12 mouse cellular contexts compared by ENCODE assay signal in the genomic region with DNA sequence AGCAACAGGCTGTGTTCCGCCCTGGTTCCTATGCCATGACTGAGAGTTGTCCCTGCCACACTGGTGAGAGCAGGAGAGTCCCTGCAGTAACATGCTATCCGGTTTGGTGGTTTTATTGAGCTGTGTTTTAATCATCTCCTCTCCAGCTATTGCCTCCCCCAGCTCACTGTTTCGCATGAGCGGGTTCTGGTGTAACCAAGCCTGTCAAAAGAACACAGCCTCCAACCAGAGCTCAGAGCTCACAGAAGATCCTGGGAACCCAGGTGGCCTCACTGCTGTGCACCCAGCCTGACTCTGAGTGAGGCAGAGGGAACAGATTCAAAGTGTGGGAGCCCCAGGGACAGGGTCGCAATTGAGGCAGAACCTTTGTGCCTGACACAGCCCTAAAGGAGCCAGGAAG. TPM values are rescaled to one million over a fixed set of nuclear protein-coding genes. Genes with fewer than 3 reads are reported as not detected.
A peak's percentile ranks its signal among the peaks of the same experiment; 100 is the strongest.
DNase-seq lines count a peak whose midpoint lies in the region; ATAC-seq and TF ChIP-seq lines count a peak whose summit lies in the region.
"Had no signal": no experiment of that assay in that cellular context is flagged by ENCODE, and none has a peak within 500 bp of the region (broad histone marks: within the 10 kb centered on the region; RNA-seq: fewer than 3 reads in every experiment).

No protein-coding gene starts in this region.

- no peak overlapping the region for H3K4me3 ChIP-seq in forebrain, embryonic 15.5 days
- no peak overlapping the region for H3K4me3 ChIP-seq in forebrain, embryonic 16.5 days (replicated peaks; ENCODE audit: low read length)
- no peak overlapping the region for H3K4me3 ChIP-seq in CH12.LX (replicated peaks in 1 of 3; ENCODE audit: low read depth in 2 of 3, low read length in 2 of 3, poor library complexity in 1 of 3)
- H3K4me3 ChIP-seq: liver, embryonic 15.5 days had no signal

- no peak for TF ChIP-seq EP300 in CH12.LX (IDR thresholded peaks at IDR 0.05; ENCODE audit: low read length)

- no peak for TF ChIP-seq POLR2A in CH12.LX (IDR thresholded peaks at IDR 0.05; ENCODE audit: low read depth, low read length)

- TF ChIP-seq RAD21 in CH12.LX (IDR thresholded peaks at IDR 0.05; ENCODE audit: low read depth, low read length), result no peak

- no peak overlapping the region for H3K9ac ChIP-seq in forebrain, embryonic 15.5 days (replicated peaks)
- no peak overlapping the region for H3K9ac ChIP-seq in forebrain, embryonic 16.5 days (replicated peaks; ENCODE audit: low read depth, low read length)
- no peak overlapping the region for H3K9ac ChIP-seq in CH12.LX (ENCODE audit: insufficient read depth, low read depth)
- H3K9ac ChIP-seq: liver, embryonic 15.5 days had no signal

- peak overlapping the region; percentile 67 for H3K27ac ChIP-seq in forebrain, embryonic 15.5 days (replicated peaks)
- no peak overlapping the region for H3K27ac ChIP-seq in forebrain, embryonic 16.5 days (ENCODE audit: low read length)
- H3K27ac ChIP-seq in CH12.LX (ENCODE audit: insufficient read depth, low read depth), result no peak overlapping the region
- H3K27ac ChIP-seq: liver, embryonic 15.5 days; macrophage had no signal

- peaks cover 51% of the 10 kb centered on the region for H3K36me3 ChIP-seq in forebrain, embryonic 15.5 days
- H3K36me3 ChIP-seq in forebrain, embryonic 16.5 days (ENCODE audit: control insufficient read depth, insufficient read depth), result peaks cover 10% of the 10 kb centered on the region
- H3K36me3 ChIP-seq in CH12.LX (replicated peaks in 1 of 2; ENCODE audit: control insufficient read depth in 1 of 2, insufficient read depth in 1 of 2, low read length in 1 of 2), result peaks cover 28 to 93% of the 10 kb centered on the region in 2 experiments

- in situ Hi-C loops in CH12.LX (cut with MboI; ENCODE audit: low pct_ligation_motif_present, low pct_unique_long_range_greater_than_20kb, low sequenced_read_pairs), result no loop called here

- dilution Hi-C loops in CH12.LX (cut with MboI; ENCODE audit: extremely low pct_ligation_motif_present, extremely low pct_unique_long_range_greater_than_20kb, low sequenced_read_pairs), result no loop called here

- H3K4me1 ChIP-seq in forebrain, embryonic 15.5 days, result peaks cover 29% of the 10 kb centered on the region
- peaks cover 25% of the 10 kb centered on the region for H3K4me1 ChIP-seq in forebrain, embryonic 16.5 days (replicated peaks; ENCODE audit: control insufficient read depth, insufficient read depth, low read length)
- peaks cover 3 to 10% of the 10 kb centered on the region in 2 experiments; a peak in 3 of 4 replicates for H3K4me1 ChIP-seq in CH12.LX (ENCODE audit: control insufficient read depth in 1 of 2, insufficient read depth in 2 of 2)

- no peak for TF ChIP-seq CTCF in CH12.LX (conservative IDR thresholded peaks at IDR 0.05 in 1 of 2, IDR thresholded peaks at IDR 0.05 in 1 of 2; ENCODE audit: low read depth in 2 of 2, low read length in 2 of 2)

- H3K9me3 ChIP-seq in forebrain, embryonic 15.5 days, result no peaks in the 10 kb centered on the region
- no peaks in the 10 kb centered on the region for H3K9me3 ChIP-seq in forebrain, embryonic 16.5 days (ENCODE audit: control insufficient read depth, low read length)
- H3K9me3 ChIP-seq in CH12.LX (replicated peaks; ENCODE audit: low read length), result no peaks in the 10 kb centered on the region
- H3K9me3 ChIP-seq: liver, embryonic 15.5 days had no signal

- H3K4me2 ChIP-seq in forebrain, embryonic 15.5 days (replicated peaks), result no peak overlapping the region
- no peak overlapping the region for H3K4me2 ChIP-seq in forebrain, embryonic 16.5 days (ENCODE audit: low read length)
- no peak overlapping the region for H3K4me2 ChIP-seq in CH12.LX (ENCODE audit: insufficient read depth, low read depth, poor library complexity, severe bottlenecking)
- H3K4me2 ChIP-seq: liver, embryonic 15.5 days had no signal

- peak; percentile 10 for DNase-seq in CH12.LX (ENCODE audit: extremely low read depth)
- DNase-seq in kidney, adult 18-20 months, result peak; percentile 22
- peak; percentile 40 to 74 for DNase-seq in kidney, postnatal 36 days
- DNase-seq in thymus, postnatal 36 days, result no peak
- no peak for DNase-seq in heart, postnatal 36 days
- DNase-seq in heart, adult 11 months, result no peak
- DNase-seq: adrenal gland, postnatal 25 days had no signal

- intact Hi-C loops in heart, postnatal 36 days (cut with DNase I), result no loop called here

- H3K27me3 ChIP-seq in forebrain, embryonic 15.5 days, result no peaks in the 10 kb centered on the region
- no peaks in the 10 kb centered on the region for H3K27me3 ChIP-seq in forebrain, embryonic 16.5 days (replicated peaks; ENCODE audit: control insufficient read depth, insufficient read depth, low read length)
- H3K27me3 ChIP-seq in CH12.LX (replicated peaks), result no peaks in the 10 kb centered on the region
- H3K27me3 ChIP-seq: liver, embryonic 15.5 days had no signal

- no peak for ATAC-seq in forebrain, embryonic 15.5 days (replicated peaks)
- ATAC-seq in forebrain, embryonic 16.5 days, result no peak
- ATAC-seq: intestine, embryonic 16.5 days had no signal

- no peaks in the 10 kb centered on the region for H3K79me2 ChIP-seq in CH12.LX (replicated peaks; ENCODE audit: control insufficient read depth, extremely low read depth, insufficient read depth, poor library complexity, severe bottlenecking)

- 81% methylated on average over 5 of the region's 5 CpGs for WGBS in forebrain, embryonic 15.5 days
- 84% methylated on average over 5 of the region's 5 CpGs for WGBS in forebrain, embryonic 16.5 days

TF ChIP-seq in CH12.LX, 34 proteins besides CTCF, POLR2A, EP300 and RAD21:
- TF ChIP-seq HCFC1 (IDR thresholded peaks at IDR 0.05; ENCODE audit: low read depth, low read length), result no peak
- TF ChIP-seq GABPA (IDR thresholded peaks at IDR 0.05; ENCODE audit: insufficient replicate concordance, low read depth, low read length), result no peak
- TF ChIP-seq ZC3H11A (IDR thresholded peaks at IDR 0.05; ENCODE audit: low read depth, low read length), result no peak
- no peak for TF ChIP-seq ZKSCAN1 (IDR thresholded peaks at IDR 0.05; ENCODE audit: borderline replicate concordance, low read depth, low read length)
- TF ChIP-seq PAX5 (IDR thresholded peaks at IDR 0.05; ENCODE audit: low read length), result no peak
- TF ChIP-seq MYC (IDR thresholded peaks at IDR 0.05; ENCODE audit: low read depth, low read length), result no peak
- TF ChIP-seq CHD1 (IDR thresholded peaks at IDR 0.05; ENCODE audit: low read depth, low read length), result no peak
- no peak for TF ChIP-seq BHLHE40 (IDR thresholded peaks at IDR 0.05; ENCODE audit: low read depth, low read length)
- no peak for TF ChIP-seq POLR2AphosphoS2 (IDR thresholded peaks at IDR 0.05; ENCODE audit: low read depth, low read length)
- TF ChIP-seq KAT2A (IDR thresholded peaks at IDR 0.05; ENCODE audit: insufficient replicate concordance, low read length), result no peak
- TF ChIP-seq JUN (IDR thresholded peaks at IDR 0.05; ENCODE audit: insufficient read depth, low read depth, low read length), result no peak
- no peak for TF ChIP-seq UBTF (IDR thresholded peaks at IDR 0.05; ENCODE audit: low read depth, low read length)
- no peak for TF ChIP-seq E2F4 (IDR thresholded peaks at IDR 0.05; ENCODE audit: insufficient replicate concordance, low read depth, low read length)
- TF ChIP-seq TCF12 (IDR thresholded peaks at IDR 0.05; ENCODE audit: low read depth, low read length), result no peak
- TF ChIP-seq IRF4 (IDR thresholded peaks at IDR 0.05; ENCODE audit: low read depth, low read length), result no peak
- TF ChIP-seq MAX (IDR thresholded peaks at IDR 0.05; ENCODE audit: low read length), result no peak
- no peak for TF ChIP-seq ZNF384 (IDR thresholded peaks at IDR 0.05; ENCODE audit: low read depth, low read length)
- no peak for TF ChIP-seq MAZ (IDR thresholded peaks at IDR 0.05; ENCODE audit: low read depth, low read length)

RNA-seq across cellular contexts. Expression of gene Kdm4b, which starts 55.3 kb away (rescaled TPM):
- 81.2 and 81.5 TPM in 2 replicates for polyA plus RNA-seq in forebrain, embryonic 15.5 days (2015; fragmentation: Nextera tagmentation; extraction: Ambion mirVana)
- polyA plus RNA-seq in forebrain, embryonic 16.5 days (2015; fragmentation: Nextera tagmentation; extraction: Ambion mirVana), result 81.6 and 85.0 TPM in 2 replicates
- total RNA-seq in CH12.LX (2012; rRNA removed), result 12.5 and 19.5 TPM in 2 replicates
- 9.8 and 12.3 TPM in 2 replicates for total RNA-seq in CH12.LX (2014; rRNA removed)
- polyA plus RNA-seq in CH12.LX (2012; ENCODE audit: insufficient read length, low read depth), result 10.5 and 14.2 TPM in 2 replicates
- 10 to 100 TPM; 38.0 to 40.9 TPM for total RNA-seq in heart, postnatal 36 days (2021)

Comparison
In these comparisons a context has a peak if more than half of its experiments do, and no peak if none do; other contexts are left out.
1. DNase-seq: peak in CH12.LX (single experiment), kidney, adult 18-20 months (single experiment) and kidney, postnatal 36 days (2 of 2); none in thymus, postnatal 36 days (0 of 2), heart, postnatal 36 days (0 of 2) and heart, adult 11 months (single experiment).